Mouse (Mus musculus) liver, postnatal 0 days (tissue): ENCODE data around the gene Atp13a1.

Source experiments
- CTCF ChIP-seq: sonication (generic); IDR thresholded peaks from 2 replicates; pipeline ENCODE4 v1.5.1; 2016; ENCODE audit warnings: antibody characterized with exemption, low read depth
- EP300 ChIP-seq: IDR thresholded peaks from 2 replicates; pipeline ENCODE4 v1.6.1; 2016; ENCODE audit warnings: antibody characterized with exemption, low read depth, mild to moderate bottlenecking

GRCm38 (mm10) chr8:69820466-69820865, 29.5 kb downstream of the Atp13a1 start:
- TF ChIP-seq CTCF (no peak), EP300 (no peak)
